Mouse (Mus musculus): Measurements from ENCODE around the gene Ppip5k2. TPM values are rescaled to one million over a fixed set of nuclear protein-coding genes. Genes with fewer than 3 reads are reported as not detected.

The Ppip5k2 gene
- total RNA-seq, 1 experiment: 38.8 TPM

DNA sequence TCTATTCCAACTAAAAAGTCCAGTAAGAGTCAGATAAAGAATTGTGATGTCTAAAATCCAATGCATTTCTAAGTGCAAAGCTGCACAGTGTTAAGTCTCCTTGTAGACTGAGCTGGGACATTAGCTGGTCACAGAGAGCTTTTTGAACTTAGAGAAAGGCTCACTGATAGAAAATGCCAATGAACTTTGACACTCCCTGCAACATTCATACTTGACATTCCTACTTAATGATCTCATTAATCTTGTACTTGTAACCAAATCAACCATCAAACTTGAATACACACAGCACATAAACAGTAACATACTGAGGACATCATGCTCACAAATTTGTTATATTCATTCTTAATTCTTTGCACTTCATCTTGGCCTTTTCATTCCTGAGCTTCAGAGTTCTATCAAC is 10.4 kb downstream of the Ppip5k2 start:
- DNase-seq (ENCODE audit: low read depth, low spot score): no peak
- H3K36me3 ChIP-seq (ENCODE audit: control insufficient read depth, insufficient read depth, low read length, poor library complexity, severe bottlenecking): no peaks in the 10 kb centered on the region
- H3K4me3 ChIP-seq (ENCODE audit: insufficient read depth in 1 of 2, low read depth in 1 of 2, low read length in 2 of 2, poor library complexity in 1 of 2, severe bottlenecking in 1 of 2): no peak overlapping the region
- no peaks in the 10 kb centered on the region for H3K4me1 ChIP-seq (ENCODE audit: control insufficient read depth in 2 of 2, insufficient read depth in 2 of 2, low read length in 2 of 2, poor library complexity in 1 of 2)
- no peak overlapping the region for H3K27ac ChIP-seq (ENCODE audit: insufficient read depth, low read depth, low read length, poor library complexity, severe bottlenecking)
- TF ChIP-seq HCFC1 (IDR thresholded peaks at IDR 0.05; ENCODE audit: borderline replicate concordance, insufficient read depth, low read length): no peak
- no peak for TF ChIP-seq CHD2 (IDR thresholded peaks at IDR 0.05; ENCODE audit: low read depth, low read length)
- TF ChIP-seq MAFK (IDR thresholded peaks at IDR 0.05; ENCODE audit: insufficient read depth, low read depth, low read length): no peak
- TF ChIP-seq ZNF384 (IDR thresholded peaks at IDR 0.05; ENCODE audit: low read depth, low read length): no peak
- no peak for TF ChIP-seq ZC3H11A (IDR thresholded peaks at IDR 0.05; ENCODE audit: borderline replicate concordance, low read depth, low read length)
- no peak overlapping the region for H3K9ac ChIP-seq (ENCODE audit: insufficient read depth, low read depth, low read length, poor library complexity, severe bottlenecking)
- in situ Hi-C loops (cut with MboI; ENCODE audit: low sequenced_read_pairs in 2 of 2, unreplicated experiment in 2 of 2): no loop called here
- no peaks in the 10 kb centered on the region for H3K9me3 ChIP-seq (ENCODE audit: control insufficient read depth, insufficient read depth, low read depth, low read length)

DNA sequence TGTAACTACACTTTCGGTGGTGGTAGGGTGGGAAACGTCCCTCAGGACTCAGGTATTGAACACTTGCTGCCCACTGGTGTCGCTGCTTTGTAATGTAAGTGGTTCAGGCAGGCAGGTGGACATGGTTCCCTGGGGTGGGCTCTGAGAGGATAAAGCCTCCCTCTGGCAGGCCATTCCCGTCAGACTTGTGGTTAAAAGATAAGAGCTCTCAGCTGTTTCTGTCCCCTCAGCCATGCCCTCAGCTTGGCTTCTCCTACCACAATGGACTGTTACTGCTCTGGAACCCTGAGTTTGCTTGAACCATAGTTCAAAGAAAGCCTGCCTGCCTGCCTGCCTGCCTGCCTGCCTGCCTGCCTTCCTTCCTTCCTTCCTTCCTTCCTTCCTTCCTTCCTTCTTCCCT is 15.8 kb downstream of the Ppip5k2 start:
- H3K4me3 ChIP-seq (ENCODE audit: insufficient read depth in 1 of 2, low read depth in 1 of 2, low read length in 2 of 2, poor library complexity in 1 of 2, severe bottlenecking in 1 of 2): no peak overlapping the region
- no peak overlapping the region for H3K9ac ChIP-seq (ENCODE audit: insufficient read depth, low read depth, low read length, poor library complexity, severe bottlenecking)
- H3K4me1 ChIP-seq (ENCODE audit: control insufficient read depth in 2 of 2, insufficient read depth in 2 of 2, low read length in 2 of 2, poor library complexity in 1 of 2): no peaks in the 10 kb centered on the region
- no peak for DNase-seq (ENCODE audit: low read depth, low spot score)
- no peak for TF ChIP-seq ZC3H11A (IDR thresholded peaks at IDR 0.05; ENCODE audit: borderline replicate concordance, low read depth, low read length)
- no peak for TF ChIP-seq HCFC1 (IDR thresholded peaks at IDR 0.05; ENCODE audit: borderline replicate concordance, insufficient read depth, low read length)
- no peak for TF ChIP-seq ZNF384 (IDR thresholded peaks at IDR 0.05; ENCODE audit: low read depth, low read length)
- no peak for TF ChIP-seq MAFK (IDR thresholded peaks at IDR 0.05; ENCODE audit: insufficient read depth, low read depth, low read length)
- TF ChIP-seq CHD2 (IDR thresholded peaks at IDR 0.05; ENCODE audit: low read depth, low read length): no peak
- H3K9me3 ChIP-seq (ENCODE audit: control insufficient read depth, insufficient read depth, low read depth, low read length): no peaks in the 10 kb centered on the region
- H3K27ac ChIP-seq (ENCODE audit: insufficient read depth, low read depth, low read length, poor library complexity, severe bottlenecking): no peak overlapping the region
- peaks cover 2% of the 10 kb centered on the region for H3K36me3 ChIP-seq (ENCODE audit: control insufficient read depth, insufficient read depth, low read length, poor library complexity, severe bottlenecking)
- in situ Hi-C loops (cut with MboI; ENCODE audit: low sequenced_read_pairs in 2 of 2, unreplicated experiment in 2 of 2): no loop called here

DNA sequence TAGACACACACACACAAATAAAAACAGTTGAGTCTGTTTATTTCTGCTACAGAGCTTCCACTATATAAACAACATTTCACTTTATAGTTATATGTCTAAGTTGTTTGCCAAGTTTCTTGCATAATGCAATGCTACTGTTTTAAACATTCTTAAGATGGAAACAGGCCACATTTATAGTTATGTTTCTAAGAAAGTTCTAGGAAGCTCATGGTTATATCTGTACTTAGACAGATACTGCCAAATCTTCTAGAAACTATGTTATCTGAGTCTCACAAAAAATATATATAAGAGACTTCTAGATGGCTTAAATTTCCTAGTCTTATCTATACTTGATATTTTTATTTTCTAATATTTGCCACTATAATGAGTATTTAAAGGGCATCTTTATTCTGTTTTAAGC is 17.0 kb downstream of the Ppip5k2 start:
- no peaks in the 10 kb centered on the region for H3K9me3 ChIP-seq (ENCODE audit: control insufficient read depth, insufficient read depth, low read depth, low read length)
- no peak overlapping the region for H3K9ac ChIP-seq (ENCODE audit: insufficient read depth, low read depth, low read length, poor library complexity, severe bottlenecking)
- H3K4me1 ChIP-seq (ENCODE audit: control insufficient read depth in 2 of 2, insufficient read depth in 2 of 2, low read length in 2 of 2, poor library complexity in 1 of 2): no peaks in the 10 kb centered on the region
- H3K36me3 ChIP-seq (ENCODE audit: control insufficient read depth, insufficient read depth, low read length, poor library complexity, severe bottlenecking): peaks cover 2% of the 10 kb centered on the region
- TF ChIP-seq ZNF384 (IDR thresholded peaks at IDR 0.05; ENCODE audit: low read depth, low read length) (no peak), CHD2 (IDR thresholded peaks at IDR 0.05; ENCODE audit: low read depth, low read length) (no peak), HCFC1 (IDR thresholded peaks at IDR 0.05; ENCODE audit: borderline replicate concordance, insufficient read depth, low read length) (no peak), ZC3H11A (IDR thresholded peaks at IDR 0.05; ENCODE audit: borderline replicate concordance, low read depth, low read length) (no peak), MAFK (IDR thresholded peaks at IDR 0.05; ENCODE audit: insufficient read depth, low read depth, low read length) (no peak)
- no peak overlapping the region for H3K27ac ChIP-seq (ENCODE audit: insufficient read depth, low read depth, low read length, poor library complexity, severe bottlenecking)
- no peak for DNase-seq (ENCODE audit: low read depth, low spot score)
- no peak overlapping the region for H3K4me3 ChIP-seq (ENCODE audit: insufficient read depth in 1 of 2, low read depth in 1 of 2, low read length in 2 of 2, poor library complexity in 1 of 2, severe bottlenecking in 1 of 2)
- in situ Hi-C loops (cut with MboI; ENCODE audit: low sequenced_read_pairs in 2 of 2, unreplicated experiment in 2 of 2): no loop called here

DNA sequence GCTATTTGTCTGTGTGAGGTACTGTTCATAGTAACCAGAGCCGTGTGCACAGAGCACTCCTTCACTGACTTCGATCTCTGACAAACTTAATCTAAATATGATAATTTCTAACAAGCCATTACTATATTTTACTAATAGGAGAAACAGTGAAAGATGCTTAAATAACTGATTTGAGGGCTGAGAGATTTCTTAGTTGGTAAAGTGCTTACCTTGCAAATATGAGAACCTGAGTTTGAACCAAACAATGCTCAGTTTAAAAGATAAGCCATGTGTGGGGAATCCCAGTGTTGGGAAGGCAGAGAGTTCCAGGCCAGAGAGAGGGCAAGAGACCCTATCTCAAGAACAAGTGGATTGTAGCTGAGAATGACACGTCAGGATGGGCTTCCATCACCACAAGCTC is 22.0 kb downstream of the Ppip5k2 start:
- Histone ChIP-seq H3K4me3 (ENCODE audit: insufficient read depth in 1 of 2, low read depth in 1 of 2, low read length in 2 of 2, poor library complexity in 1 of 2, severe bottlenecking in 1 of 2) (no peak overlapping the region), H3K9me3 (ENCODE audit: control insufficient read depth, insufficient read depth, low read depth, low read length) (no peaks in the 10 kb centered on the region), H3K4me1 (ENCODE audit: control insufficient read depth in 2 of 2, insufficient read depth in 2 of 2, low read length in 2 of 2, poor library complexity in 1 of 2) (no peaks in the 10 kb centered on the region), H3K27ac (ENCODE audit: insufficient read depth, low read depth, low read length, poor library complexity, severe bottlenecking) (no peak overlapping the region), H3K36me3 (ENCODE audit: control insufficient read depth, insufficient read depth, low read length, poor library complexity, severe bottlenecking) (peaks cover 8% of the 10 kb centered on the region), H3K9ac (ENCODE audit: insufficient read depth, low read depth, low read length, poor library complexity, severe bottlenecking) (no peak overlapping the region)
- DNase-seq (ENCODE audit: low read depth, low spot score): no peak
- in situ Hi-C loops (cut with MboI; ENCODE audit: low sequenced_read_pairs in 2 of 2, unreplicated experiment in 2 of 2): no loop called here
- no peak for TF ChIP-seq ZC3H11A (IDR thresholded peaks at IDR 0.05; ENCODE audit: borderline replicate concordance, low read depth, low read length)
- no peak for TF ChIP-seq CHD2 (IDR thresholded peaks at IDR 0.05; ENCODE audit: low read depth, low read length)
- TF ChIP-seq MAFK (IDR thresholded peaks at IDR 0.05; ENCODE audit: insufficient read depth, low read depth, low read length): peak; percentile 67
- no peak for TF ChIP-seq ZNF384 (IDR thresholded peaks at IDR 0.05; ENCODE audit: low read depth, low read length)

DNA sequence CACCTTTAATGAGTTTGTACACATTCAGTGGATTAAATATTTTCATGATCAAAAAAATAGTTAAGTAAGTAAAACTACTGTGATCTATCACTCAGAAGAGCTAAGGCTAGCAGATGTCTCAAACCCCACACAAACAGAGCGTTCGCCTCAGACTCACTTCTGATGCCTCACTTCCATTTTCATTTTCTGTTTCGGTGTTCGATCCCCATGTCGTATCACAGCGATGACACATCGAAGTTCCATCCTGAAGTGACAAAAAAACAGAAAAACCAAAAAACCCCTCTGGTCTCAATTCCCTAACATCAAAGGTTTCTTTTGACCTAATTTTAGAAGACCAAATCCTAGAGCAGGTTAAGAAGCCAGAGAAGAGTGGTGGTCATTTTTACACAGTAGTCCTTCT is 23.9 kb downstream of the Ppip5k2 start:
- no peak for DNase-seq (ENCODE audit: low read depth, low spot score)
- Histone ChIP-seq H3K9me3 (ENCODE audit: control insufficient read depth, insufficient read depth, low read depth, low read length) (no peaks in the 10 kb centered on the region), H3K36me3 (ENCODE audit: control insufficient read depth, insufficient read depth, low read length, poor library complexity, severe bottlenecking) (peaks cover 10% of the 10 kb centered on the region), H3K4me1 (ENCODE audit: control insufficient read depth in 2 of 2, insufficient read depth in 2 of 2, low read length in 2 of 2, poor library complexity in 1 of 2) (no peaks in the 10 kb centered on the region), H3K9ac (ENCODE audit: insufficient read depth, low read depth, low read length, poor library complexity, severe bottlenecking) (no peak overlapping the region), H3K27ac (ENCODE audit: insufficient read depth, low read depth, low read length, poor library complexity, severe bottlenecking) (no peak overlapping the region), H3K4me3 (ENCODE audit: insufficient read depth in 1 of 2, low read depth in 1 of 2, low read length in 2 of 2, poor library complexity in 1 of 2, severe bottlenecking in 1 of 2) (no peak overlapping the region)
- no peak for TF ChIP-seq MAFK (IDR thresholded peaks at IDR 0.05; ENCODE audit: insufficient read depth, low read depth, low read length)
- in situ Hi-C loops (cut with MboI; ENCODE audit: low sequenced_read_pairs in 2 of 2, unreplicated experiment in 2 of 2): no loop called here
